Mouse (Mus musculus) MEL-GATA-1-ER (cell line): ENCODE measurements at regions not wholly inside any gene's neighbourhood (a gene's known extent, or its start where the extent isn't known, plus 50 kb on each side); places are given as distances from the start of the nearest gene placed in this dataset.

Source experiments
- DNase-seq: peaks from one replicate; pipeline ENCODE4 v3.0.0-alpha.2; 2012; ENCODE audit warnings: low read depth; ENCODE audit errors: extremely low read depth

DNA sequence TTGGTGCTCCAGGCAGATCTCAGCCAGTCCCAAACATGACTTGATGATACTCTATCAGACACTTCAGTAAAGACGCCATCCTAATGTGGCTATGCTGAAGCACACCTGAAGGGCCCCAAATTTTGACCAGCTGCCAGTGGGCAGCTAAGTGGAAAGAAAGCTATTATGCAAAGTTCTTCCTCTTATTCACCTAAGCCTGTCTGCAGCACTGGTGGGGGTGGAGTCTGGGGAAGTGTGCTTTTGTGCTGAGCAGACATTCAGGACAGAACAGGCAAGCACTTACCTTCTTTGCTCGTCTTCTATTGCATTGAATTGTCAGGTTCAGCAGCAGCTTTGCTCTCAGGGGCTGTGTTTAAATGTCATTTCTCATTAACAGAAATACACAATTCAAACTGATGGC lies 200.7 kb downstream of the Pla2g4a start:
- DNase-seq, result no peak

DNA sequence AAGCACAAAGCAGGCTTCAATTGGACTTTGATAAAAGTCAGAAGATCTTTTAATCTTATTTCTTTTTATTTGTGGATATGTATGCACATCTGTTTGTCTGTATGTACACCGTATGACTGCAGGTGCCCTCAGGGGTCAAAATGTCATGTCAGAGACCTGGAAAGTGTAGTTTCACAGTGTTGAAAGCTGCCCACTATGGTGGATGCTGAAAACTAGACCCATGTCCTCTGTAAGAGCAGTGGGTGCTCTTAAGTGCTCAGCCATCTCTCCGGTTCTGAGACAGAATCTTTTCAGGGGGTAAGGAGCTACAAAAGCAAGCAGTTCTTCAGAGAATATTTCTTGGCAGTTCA lies 202.3 kb downstream of the Pla2g4a start:
- DNase-seq, result no peak

DNA sequence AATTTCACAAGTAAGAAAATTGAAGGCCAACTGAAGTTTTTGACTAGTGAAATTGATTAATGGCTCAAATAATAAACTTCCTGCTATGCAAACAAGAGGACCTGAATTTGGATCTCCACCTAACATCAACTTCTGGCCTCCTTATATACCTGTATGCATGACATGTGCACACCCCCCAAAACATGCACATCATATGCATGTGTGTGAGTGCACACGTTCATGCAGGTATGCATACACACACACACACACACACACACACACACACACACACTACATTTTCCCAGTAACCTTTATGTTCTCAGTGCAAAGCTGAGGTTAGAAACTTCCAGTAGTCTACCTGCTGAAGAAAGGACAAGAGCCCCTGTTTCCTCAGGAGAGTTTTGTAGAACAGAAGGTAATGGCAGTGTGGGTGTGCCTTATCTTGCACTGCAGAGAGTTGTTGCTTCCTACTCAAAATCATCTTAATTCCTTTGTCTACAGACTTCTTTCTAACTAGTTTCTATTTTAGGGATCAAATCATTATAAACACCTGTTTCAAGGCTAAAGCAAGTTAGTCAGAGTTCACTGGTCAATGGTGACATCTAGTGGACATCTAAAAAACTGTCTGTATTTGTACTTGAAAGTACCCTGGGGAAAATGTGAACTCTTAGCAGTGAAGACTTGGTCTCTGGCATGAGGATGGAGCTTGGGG lies 202.9 kb downstream of the Pla2g4a start:
- peak; percentile 59 for DNase-seq

DNA sequence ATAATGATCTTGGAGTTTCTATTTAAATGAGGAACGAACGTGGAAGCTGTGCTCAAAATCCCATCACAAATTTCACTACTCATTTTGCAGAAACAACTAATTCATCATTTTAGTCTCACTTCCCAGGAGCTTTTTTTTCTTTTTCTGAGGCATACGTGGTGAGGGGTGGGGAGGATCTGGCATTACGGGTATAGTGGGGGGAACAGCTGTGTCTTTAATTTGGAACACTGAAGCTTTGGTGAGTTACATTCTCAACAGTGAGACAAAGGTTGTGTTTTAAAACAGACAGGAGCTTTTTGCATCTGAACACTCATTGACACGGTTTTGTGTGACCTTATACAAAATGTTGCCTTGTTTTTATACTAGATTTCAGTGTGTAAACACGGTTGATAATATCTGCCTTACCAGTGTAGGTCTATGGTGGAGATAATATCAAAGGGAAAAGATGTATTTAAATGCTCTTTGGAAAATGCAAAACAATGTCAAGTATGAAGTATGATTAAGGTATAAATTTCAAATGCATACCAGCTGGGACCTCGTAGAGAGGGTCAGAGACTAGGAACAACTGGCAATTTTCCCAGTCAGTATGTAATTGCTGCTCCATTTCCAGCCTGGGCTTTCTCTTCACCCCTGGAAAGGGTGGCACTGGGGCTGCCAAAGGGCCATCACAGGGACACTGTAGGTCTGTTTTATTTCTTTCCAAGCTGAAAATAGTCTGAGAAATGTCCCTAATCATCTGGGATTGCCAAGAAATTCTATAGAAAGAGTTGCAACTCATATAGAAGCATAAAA lies 207.6 kb downstream of the Pla2g4a start:
- no peak for DNase-seq

DNA sequence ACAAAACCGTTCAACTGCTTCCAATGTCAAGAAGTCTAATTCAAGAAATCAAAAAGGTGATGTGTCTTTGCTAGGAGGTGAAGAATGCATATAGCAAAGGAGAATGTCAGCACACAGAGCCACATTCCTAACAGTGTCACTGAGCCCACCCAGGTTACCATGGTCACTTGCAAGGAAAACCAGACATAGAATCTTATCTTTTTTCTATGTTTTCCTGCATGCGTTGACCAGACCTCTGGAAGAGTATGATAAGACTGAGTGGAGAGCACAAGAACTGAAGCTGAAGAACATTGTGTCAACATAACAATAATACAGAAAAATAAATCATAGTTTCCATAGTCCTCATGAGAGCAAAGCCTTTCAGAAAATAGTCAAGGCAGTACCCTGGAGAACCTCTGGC lies 211.7 kb downstream of the Pla2g4a start:
- DNase-seq, result peak; percentile 5

DNA sequence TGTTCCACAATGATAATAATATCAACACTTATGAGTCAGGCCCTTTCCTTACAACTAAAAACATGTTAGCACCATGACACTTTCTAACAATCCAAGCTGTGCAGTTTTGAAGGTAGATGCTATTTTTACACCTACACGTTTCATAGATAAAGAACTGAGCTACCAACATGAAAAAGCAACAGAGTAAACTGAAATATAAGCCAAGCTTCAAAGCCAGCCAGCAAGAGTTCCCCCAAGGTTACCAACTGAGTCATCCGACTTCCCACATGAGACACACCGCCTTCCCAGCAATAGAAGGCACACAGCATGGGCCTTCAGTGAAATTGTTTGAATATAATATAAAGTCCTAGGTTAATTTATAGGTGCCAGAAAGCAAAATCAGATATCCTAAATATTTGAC lies 222.1 kb downstream of the Pla2g4a start:
- DNase-seq, result no peak

DNA sequence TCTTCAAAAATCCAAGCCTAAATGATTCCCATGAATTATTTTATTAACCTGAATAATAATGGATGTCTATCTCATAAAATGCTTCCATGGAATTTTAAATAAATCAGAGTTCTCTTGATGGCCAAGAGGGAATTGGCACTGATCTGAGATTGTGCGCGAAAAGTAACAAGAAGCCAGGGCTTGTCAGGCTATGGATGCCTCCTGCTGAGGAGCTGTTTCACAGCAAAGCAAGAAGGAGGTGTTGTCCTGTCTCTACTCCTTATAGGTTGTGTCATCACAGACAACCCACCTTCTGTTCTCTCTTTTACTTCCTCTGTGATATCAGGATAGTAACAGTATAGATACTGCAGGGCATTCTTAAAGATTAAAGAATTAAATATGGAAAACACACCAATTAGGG lies 226.8 kb downstream of the Pla2g4a start:
- no peak for DNase-seq

DNA sequence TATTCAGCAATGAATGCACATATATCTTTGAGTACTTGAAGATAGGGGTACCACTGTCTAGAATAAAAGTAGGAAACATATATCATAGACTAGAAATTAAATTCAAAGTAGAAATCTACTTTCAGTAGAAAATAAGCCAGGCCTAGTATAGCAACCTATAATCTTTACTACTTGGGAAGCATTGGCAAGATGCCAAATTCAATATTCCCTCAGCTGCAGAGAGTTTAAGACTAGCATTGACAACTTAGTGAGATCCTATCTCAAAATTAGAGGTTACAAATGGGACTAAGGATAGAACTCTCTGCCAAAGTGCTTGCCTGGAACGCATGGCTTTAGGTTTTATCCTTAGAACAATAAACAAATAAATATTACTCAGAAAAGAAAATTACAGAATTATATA lies 245.9 kb downstream of the Pla2g4a start:
- DNase-seq, result no peak

DNA sequence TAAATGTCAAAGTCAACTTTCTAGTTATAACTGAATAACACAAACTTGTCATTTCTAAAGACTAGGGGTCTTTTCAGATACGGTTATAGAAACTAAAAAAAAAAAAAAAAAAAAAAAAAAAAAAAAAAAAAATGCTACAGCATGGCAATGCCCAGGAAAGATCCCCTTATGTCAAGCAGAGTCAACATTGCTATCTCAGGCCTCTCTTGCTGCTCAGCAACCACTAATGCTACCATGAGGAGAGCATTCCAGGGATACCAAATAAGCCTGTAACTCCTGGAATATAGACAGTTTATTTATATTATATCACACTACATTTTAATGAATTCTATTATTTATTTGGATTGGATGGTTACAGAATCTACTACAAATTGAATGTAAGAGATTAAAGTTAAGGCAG lies 248.8 kb downstream of the Pla2g4a start:
- no peak for DNase-seq

DNA sequence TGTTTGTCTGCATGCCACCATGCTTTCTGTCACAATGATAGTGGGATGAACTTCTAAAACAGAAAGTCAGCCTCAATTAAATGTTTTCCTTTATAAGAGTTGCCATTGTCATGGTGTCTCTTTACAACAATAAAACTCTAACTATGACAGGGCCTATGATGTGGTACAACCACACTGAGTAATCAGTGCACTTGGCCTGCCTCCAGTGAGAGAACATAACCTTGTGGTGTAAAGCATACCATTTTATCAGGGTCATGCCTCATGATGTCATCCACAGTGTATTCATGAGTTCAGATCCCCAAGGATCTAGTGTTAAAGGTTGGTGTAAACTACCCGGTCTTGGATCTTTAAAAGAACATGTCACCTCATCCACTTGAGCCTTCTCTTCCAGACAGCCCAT lies 255.9 kb downstream of the Pla2g4a start:
- no peak for DNase-seq

DNA sequence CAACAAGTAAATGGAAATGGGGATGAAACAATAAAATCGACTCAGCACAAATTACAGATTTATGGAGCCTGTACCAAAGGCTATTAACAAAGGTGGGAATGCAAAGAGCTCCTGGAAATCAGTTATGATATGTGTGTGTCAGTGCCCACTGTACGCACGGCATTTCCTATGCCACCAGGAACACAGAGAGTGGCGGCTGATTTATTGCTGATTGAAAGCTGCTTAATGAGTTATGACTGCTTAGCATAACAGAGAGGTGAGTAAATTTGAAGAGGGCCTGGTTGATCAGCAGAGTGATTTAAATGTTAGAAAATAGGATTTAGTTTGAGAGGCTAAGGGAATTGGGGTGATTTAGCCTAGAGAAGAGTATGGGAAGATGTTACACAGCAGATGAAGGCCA lies 261.7 kb downstream of the Pla2g4a start:
- no peak for DNase-seq

DNA sequence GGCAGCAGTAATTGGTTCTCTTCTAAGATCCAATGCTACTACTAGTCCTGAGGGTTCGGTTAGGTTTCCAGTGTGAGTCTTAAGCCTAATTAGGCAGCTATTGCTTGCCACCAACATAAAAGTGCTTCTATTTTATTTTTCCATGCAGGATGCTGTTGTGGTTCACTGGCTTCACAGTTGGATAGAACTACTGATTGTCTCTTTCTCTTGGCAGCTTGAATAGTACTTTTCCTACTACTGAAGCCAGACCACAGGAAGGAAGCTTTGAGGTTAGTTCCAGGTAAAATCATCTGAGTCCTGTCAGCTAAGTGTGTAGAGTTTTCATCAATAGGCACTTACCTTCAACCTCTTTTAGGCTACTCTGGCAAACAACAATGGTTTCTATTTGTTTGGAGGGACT lies 286.9 kb downstream of the Pla2g4a start:
- DNase-seq, result no peak

DNA sequence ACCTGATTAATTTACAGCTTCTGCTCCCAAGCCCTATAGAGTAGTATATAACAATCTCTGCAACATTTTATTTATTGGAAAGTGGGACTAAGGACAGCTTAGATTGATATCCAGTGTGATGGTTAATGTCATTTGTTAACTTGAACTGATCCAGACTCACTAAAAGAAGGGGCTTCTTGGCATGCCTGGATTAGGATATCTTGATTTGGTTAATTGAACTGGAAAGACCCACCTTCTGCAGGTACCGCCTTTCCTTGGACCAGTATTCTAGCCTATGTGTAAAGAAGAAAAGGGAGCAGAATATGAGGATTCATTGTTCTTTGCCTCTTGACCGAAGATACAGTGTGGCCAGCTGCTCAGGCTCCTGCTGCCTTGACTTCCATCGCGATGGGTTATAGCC lies 288.5 kb downstream of the Pla2g4a start:
- DNase-seq, result no peak

DNA sequence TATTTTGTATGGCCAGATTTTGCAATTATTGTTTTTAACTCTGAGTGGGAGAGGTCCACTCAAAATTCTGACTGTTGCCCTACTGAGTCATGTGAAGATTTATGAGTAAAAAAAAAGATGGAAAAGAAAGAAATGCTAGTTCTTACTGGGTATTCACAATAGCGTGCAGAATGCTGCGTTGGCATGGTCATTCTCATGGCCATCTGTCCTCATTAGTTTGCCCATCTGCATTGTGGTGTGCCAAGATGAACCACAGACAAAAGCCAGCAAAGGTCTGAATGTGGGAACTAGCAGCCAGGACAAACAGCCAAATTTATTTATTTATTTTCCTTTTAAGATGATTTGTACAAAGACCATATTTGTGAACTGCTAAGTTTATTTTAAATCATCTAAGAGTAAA lies 289.0 kb downstream of the Pla2g4a start:
- no peak for DNase-seq

DNA sequence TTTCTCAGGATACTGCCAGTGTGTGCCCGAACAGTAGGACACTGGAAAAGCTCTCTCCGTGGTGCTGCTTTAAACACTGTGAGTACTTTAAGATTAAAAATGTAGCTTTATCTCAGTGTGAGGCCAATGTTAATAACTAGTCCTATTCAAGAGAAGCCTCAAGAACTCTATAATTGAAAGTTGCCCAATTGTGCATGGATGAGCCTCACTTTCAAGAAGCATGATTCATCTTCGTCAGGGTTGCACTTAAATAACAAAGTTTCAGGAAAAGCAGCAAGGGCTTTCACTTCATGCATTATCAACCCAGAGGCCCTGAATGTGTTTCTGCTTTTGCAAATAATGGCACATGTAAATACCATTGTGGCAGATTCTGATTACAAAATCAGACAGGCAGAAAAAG lies 290.0 kb downstream of the Pla2g4a start:
- no peak for DNase-seq
